Mouse (Mus musculus): ENCODE measurements around the gene Prdm9. TPM values are rescaled to one million over a fixed set of nuclear protein-coding genes. Genes with fewer than 3 reads are reported as not detected.

Gene Prdm9
- total and polyA plus RNA-seq, 2 experiments from 2014 or later = 0.22 to 1.1 TPM

- Histone ChIP-seq H3K4me1 (ENCODE audit: insufficient read depth, low read length) (no peaks in the 10 kb centered on the region), H3K4me2 (ENCODE audit: low read depth, low read length, poor library complexity, severe bottlenecking) (no peak overlapping the region), H3K36me3 (ENCODE audit: insufficient read depth, low read length) (no peaks in the 10 kb centered on the region), H3K4me3 (ENCODE audit: low read depth, low read length) (no peak overlapping the region), H3K27me3 (ENCODE audit: insufficient read depth, low read length) (no peaks in the 10 kb centered on the region), H3K27ac (ENCODE audit: low read depth, low read length) (no peak overlapping the region), H3K9me3 (ENCODE audit: low read length) (no peaks in the 10 kb centered on the region), H3K9ac (replicated peaks; ENCODE audit: low read length, poor library complexity, severe bottlenecking) (no peak overlapping the region)
- no peak for DNase-seq (ENCODE audit: low spot score)
- no peak for ATAC-seq (ENCODE audit: low FRiP score)
- no peak for TF ChIP-seq CTCF (IDR thresholded peaks at IDR 0.05)
- 93% methylated on average over 2 of the region's 2 CpGs for WGBS
Observed at GRCm38 (mm10) chr17:15580072-15580447, 15.9 kb upstream of the Prdm9 start.

DNA sequence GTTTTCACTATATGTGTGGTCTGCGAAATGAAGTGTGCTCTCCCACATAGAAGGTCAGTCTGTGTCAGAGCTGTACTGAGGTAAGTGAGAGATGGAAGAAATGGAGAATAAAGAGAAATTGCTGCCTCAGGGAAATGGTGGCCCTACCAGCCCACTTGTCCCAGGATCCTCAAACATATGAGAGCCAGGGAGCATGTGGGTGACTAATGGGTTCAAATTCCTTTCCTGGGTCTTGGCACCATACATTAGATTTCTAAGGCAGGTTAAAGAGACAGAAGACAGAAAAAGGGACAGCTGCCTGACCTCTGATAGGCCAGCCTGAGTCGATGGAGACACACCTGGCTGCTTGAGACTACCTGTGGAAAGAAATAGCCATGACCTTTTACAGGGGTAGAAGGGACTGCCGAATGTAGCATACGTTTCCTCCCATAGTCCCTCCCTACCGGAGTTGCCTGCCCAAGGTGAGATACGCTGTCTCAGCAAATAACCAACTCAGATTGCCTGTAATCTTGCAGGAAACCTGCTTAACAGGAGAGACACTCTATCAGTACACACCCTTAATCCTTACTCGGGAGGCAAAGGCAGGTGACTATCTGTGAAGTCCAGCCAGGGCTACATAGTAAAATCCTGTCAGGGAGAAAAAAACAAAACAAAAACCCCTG, 15.4 kb upstream of the Prdm9 start:
- no peak for ATAC-seq (ENCODE audit: low FRiP score)
- 82% methylated on average over 7 of the region's 7 CpGs for WGBS

DNA sequence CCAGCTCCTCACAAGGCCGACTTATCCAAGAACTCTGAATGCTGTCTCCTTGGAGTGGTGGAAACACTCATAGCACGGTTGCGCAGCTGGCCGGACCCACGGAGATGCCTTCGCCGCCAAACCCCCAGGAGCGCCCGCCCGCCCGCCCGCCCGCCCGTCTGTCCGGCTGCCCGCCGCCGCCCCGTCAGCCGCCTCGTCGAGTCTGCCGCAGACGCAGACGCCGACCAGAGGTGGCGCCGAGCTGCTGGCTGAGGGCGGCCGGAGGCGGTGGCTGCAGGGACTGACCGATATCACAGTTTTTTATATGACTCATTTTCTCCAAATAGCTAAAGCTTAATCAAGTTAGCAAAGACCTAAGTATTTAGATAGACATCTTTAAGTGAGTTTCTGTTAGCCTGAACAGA, 13.1 kb upstream of the Prdm9 start:
- ATAC-seq (ENCODE audit: low FRiP score) = peak; percentile 44; the same call in 1 of the 2 replicates
- Histone ChIP-seq H3K9ac (replicated peaks; ENCODE audit: low read length, poor library complexity, severe bottlenecking) (no peak overlapping the region), H3K27ac (ENCODE audit: low read depth, low read length) (no peak overlapping the region), H3K4me2 (ENCODE audit: low read depth, low read length, poor library complexity, severe bottlenecking) (peak overlapping the region; percentile 52), H3K36me3 (ENCODE audit: insufficient read depth, low read length) (no peaks in the 10 kb centered on the region), H3K4me3 (ENCODE audit: low read depth, low read length) (peak overlapping the region; percentile 34), H3K9me3 (ENCODE audit: low read length) (no peaks in the 10 kb centered on the region), H3K27me3 (ENCODE audit: insufficient read depth, low read length) (no peaks in the 10 kb centered on the region), H3K4me1 (ENCODE audit: insufficient read depth, low read length) (no peaks in the 10 kb centered on the region)
- peak; percentile 8 for DNase-seq (ENCODE audit: low spot score)
- WGBS = under 1% methylated on average over 32 of the region's 32 CpGs
- TF ChIP-seq CTCF (IDR thresholded peaks at IDR 0.05) = 0 out of 2 replicates have a peak, but pooled peaks have one; percentile 9

More for the DNA sequence above, 15.4 kb upstream of the Prdm9 start:
- Histone ChIP-seq H3K27ac (ENCODE audit: low read depth, low read length) (no peak overlapping the region), H3K4me2 (ENCODE audit: low read depth, low read length, poor library complexity, severe bottlenecking) (no peak overlapping the region), H3K27me3 (ENCODE audit: insufficient read depth, low read length) (no peaks in the 10 kb centered on the region), H3K4me1 (ENCODE audit: insufficient read depth, low read length) (no peaks in the 10 kb centered on the region), H3K9me3 (ENCODE audit: low read length) (no peaks in the 10 kb centered on the region), H3K9ac (replicated peaks; ENCODE audit: low read length, poor library complexity, severe bottlenecking) (no peak overlapping the region), H3K36me3 (ENCODE audit: insufficient read depth, low read length) (no peaks in the 10 kb centered on the region), H3K4me3 (ENCODE audit: low read depth, low read length) (no peak overlapping the region)
- no peak for DNase-seq (ENCODE audit: low spot score)
- no peak for TF ChIP-seq CTCF (IDR thresholded peaks at IDR 0.05)

DNA sequence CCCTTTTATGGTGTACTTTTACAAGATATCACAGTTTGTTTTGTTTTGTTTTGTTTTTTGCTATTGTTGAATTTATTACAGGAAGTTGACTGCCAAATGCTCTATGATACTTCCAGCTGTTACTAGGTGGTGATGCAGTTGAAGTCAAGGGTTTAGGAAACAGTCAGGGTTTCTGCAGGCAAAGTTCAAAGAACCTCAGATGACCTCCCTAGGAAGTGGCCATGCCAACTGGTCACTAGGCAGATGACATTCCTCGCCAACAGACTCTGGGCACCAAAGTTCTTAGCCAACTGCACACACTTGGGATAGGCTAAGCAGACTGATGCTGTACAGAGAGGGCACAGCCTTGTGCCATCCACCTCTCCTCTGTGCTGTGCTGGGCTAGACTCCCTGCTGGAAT, 10.9 kb upstream of the Prdm9 start:
- no peak overlapping the region for H3K27ac ChIP-seq (ENCODE audit: low read depth, low read length)
- H3K36me3 ChIP-seq (ENCODE audit: insufficient read depth, low read length) = no peaks in the 10 kb centered on the region
- H3K9me3 ChIP-seq (ENCODE audit: low read length) = no peaks in the 10 kb centered on the region
- ATAC-seq (ENCODE audit: low FRiP score) (no peak), DNase-seq (ENCODE audit: low spot score) (no peak)
- H3K27me3 ChIP-seq (ENCODE audit: insufficient read depth, low read length) = no peaks in the 10 kb centered on the region
- H3K9ac ChIP-seq (replicated peaks; ENCODE audit: low read length, poor library complexity, severe bottlenecking) = no peak overlapping the region
- no peak overlapping the region for H3K4me2 ChIP-seq (ENCODE audit: low read depth, low read length, poor library complexity, severe bottlenecking)
- H3K4me1 ChIP-seq (ENCODE audit: insufficient read depth, low read length) = no peaks in the 10 kb centered on the region
- TF ChIP-seq CTCF (IDR thresholded peaks at IDR 0.05) = no peak
- no peak overlapping the region for H3K4me3 ChIP-seq (ENCODE audit: low read depth, low read length)
- WGBS = 86% methylated on average over 1 of the region's 1 CpGs

DNA sequence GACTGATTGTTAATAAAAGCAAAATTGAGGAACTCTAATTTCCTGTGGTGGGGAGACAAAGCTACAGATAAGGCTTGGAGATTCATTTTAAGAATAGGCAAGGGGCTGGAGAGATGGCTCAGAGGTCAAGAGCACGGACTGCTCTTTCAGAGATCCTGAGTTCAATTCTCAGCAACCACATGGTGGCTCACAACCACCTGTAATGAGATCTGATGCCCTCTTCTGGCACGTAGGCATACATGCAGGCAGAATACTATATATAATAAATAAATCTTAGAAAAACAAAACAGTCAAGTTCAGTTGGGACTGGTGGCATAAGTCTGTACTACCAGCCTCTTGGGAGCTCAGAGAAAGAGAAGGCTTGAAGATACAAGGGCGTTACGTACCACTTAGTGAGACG, 2.8 kb upstream of the Prdm9 start:
- H3K27ac ChIP-seq (ENCODE audit: low read depth, low read length) = no peak overlapping the region
- ATAC-seq (ENCODE audit: low FRiP score) = no peak
- DNase-seq (ENCODE audit: low spot score) = no peak
- no peaks in the 10 kb centered on the region for H3K27me3 ChIP-seq (ENCODE audit: insufficient read depth, low read length)
- no peaks in the 10 kb centered on the region for H3K36me3 ChIP-seq (ENCODE audit: insufficient read depth, low read length)
- 72% methylated on average over 5 of the region's 5 CpGs for WGBS
- no peak overlapping the region for H3K9ac ChIP-seq (replicated peaks; ENCODE audit: low read length, poor library complexity, severe bottlenecking)
- no peaks in the 10 kb centered on the region for H3K4me1 ChIP-seq (ENCODE audit: insufficient read depth, low read length)
- H3K4me3 ChIP-seq (ENCODE audit: low read depth, low read length) = no peak overlapping the region
- TF ChIP-seq CTCF (IDR thresholded peaks at IDR 0.05) = 0 out of 2 replicates have a peak, but pooled peaks have one; percentile 12
- no peaks in the 10 kb centered on the region for H3K9me3 ChIP-seq (ENCODE audit: low read length)
- no peak overlapping the region for H3K4me2 ChIP-seq (ENCODE audit: low read depth, low read length, poor library complexity, severe bottlenecking)

DNA sequence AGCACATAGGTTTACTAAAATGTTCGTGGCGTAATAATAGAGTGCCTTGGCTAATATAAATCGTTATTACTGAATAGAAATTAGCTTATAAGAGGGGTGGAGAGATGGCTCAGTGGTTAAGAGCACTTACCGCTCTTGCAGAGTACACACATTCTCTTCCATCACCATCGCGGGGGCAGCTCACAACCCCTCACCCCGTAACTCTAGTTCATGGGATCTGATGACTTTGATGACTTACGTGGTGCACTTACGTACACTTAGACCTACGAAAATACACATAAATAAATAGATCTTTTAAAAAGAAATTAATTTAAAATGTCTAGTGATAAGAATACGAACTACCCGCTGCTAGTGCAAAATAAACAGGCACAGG, 760 bp upstream of the Prdm9 start:
- no peaks in the 10 kb centered on the region for H3K4me1 ChIP-seq (ENCODE audit: insufficient read depth, low read length)
- no peaks in the 10 kb centered on the region for H3K36me3 ChIP-seq (ENCODE audit: insufficient read depth, low read length)
- H3K27ac ChIP-seq (ENCODE audit: low read depth, low read length) = peak overlapping the region; percentile 96; the same call in 1 of the 2 replicates
- H3K4me2 ChIP-seq (ENCODE audit: low read depth, low read length, poor library complexity, severe bottlenecking) = peak overlapping the region; percentile 54
- 40% methylated on average over 12 of the region's 12 CpGs for WGBS
- H3K4me3 ChIP-seq (ENCODE audit: low read depth, low read length) = peak overlapping the region; percentile 43
- TF ChIP-seq CTCF (IDR thresholded peaks at IDR 0.05) = no peak
- ATAC-seq (ENCODE audit: low FRiP score) (no peak), DNase-seq (ENCODE audit: low spot score) (no peak)
- no peaks in the 10 kb centered on the region for H3K27me3 ChIP-seq (ENCODE audit: insufficient read depth, low read length)
- H3K9me3 ChIP-seq (ENCODE audit: low read length) = no peaks in the 10 kb centered on the region
- 0 out of 2 replicates have a peak overlapping the region, but pooled peaks have one; percentile 26 for H3K9ac ChIP-seq (replicated peaks; ENCODE audit: low read length, poor library complexity, severe bottlenecking)
